Mouse (Mus musculus) olfactory bulb, adult 2 months (tissue): ENCODE data around the gene AA986860.

Source experiments
- CTCF ChIP-seq: fragments of 200-500 bp; IDR thresholded peaks from 2 replicates; pipeline ENCODE4 v1.5.1; 2012; ENCODE audit warnings: low read depth, mild to moderate bottlenecking, low read length, moderate library complexity; ENCODE audit not compliant: insufficient read depth
- POLR2A ChIP-seq: fragments of 200-500 bp; IDR thresholded peaks from 2 replicates; pipeline ENCODE4 v1.6.1; 2012; ENCODE audit warnings: mild to moderate bottlenecking, low read depth, low read length, moderate library complexity; ENCODE audit not compliant: insufficient read depth

GRCm38 (mm10) chr1:130734852-130735251, 3.1 kb downstream of the AA986860 start:
- TF ChIP-seq CTCF (no peak), POLR2A (no peak)
